Mouse (Mus musculus): ENCODE results near the gene Spint1. TPM values are rescaled to one million over a fixed set of nuclear protein-coding genes. Genes with fewer than 3 reads are reported as not detected.
A peak's percentile ranks its signal among the peaks of the same experiment; 100 is the strongest.

Gene Spint1
- polyA plus RNA-seq, 1 experiment from 2014 or later = 1.1 TPM

DNA sequence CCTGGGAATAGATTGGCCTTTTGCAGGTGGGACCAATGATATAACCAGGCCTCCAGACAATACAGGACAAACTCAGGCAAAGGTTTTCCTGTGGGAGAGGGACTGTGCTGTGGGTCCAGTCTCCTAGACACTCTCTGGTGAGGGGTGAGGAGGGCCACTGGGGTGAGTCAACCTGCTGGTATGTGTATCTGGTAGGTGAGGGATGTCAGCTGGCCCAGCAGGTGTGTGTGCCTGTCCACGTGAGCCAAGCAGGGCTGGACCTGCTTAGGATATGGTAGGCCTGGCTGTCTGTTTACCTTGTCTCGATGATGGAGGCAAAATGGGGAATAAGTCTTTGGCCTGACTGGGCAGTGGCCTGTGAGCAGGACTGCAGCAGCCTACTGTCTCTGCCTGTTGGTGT lies 1.5 kb downstream of the Spint1 start:
- H3K4me2 ChIP-seq (ENCODE audit: low read depth, low read length) = no peak overlapping the region
- H3K4me1 ChIP-seq (ENCODE audit: control insufficient read depth, low read depth, low read length) = no peaks in the 10 kb centered on the region; the same call in 1 of the 2 replicates
- ATAC-seq (ENCODE audit: low read depth) = no peak
- H3K36me3 ChIP-seq (ENCODE audit: control insufficient read depth, insufficient read depth) = no peaks in the 10 kb centered on the region
- 51% methylated on average over 2 of the region's 2 CpGs for WGBS (ENCODE audit: insufficient replicate concordance)
- no peak overlapping the region for H3K27ac ChIP-seq (ENCODE audit: low read length)
- peaks cover 52% of the 10 kb centered on the region for H3K27me3 ChIP-seq (ENCODE audit: control insufficient read depth, insufficient read depth, low read depth, low read length)
- H3K4me3 ChIP-seq (ENCODE audit: low read depth, low read length) = no peak overlapping the region
- H3K9me3 ChIP-seq (replicated peaks; ENCODE audit: control insufficient read depth, low read length) = no peaks in the 10 kb centered on the region
- H3K9ac ChIP-seq (ENCODE audit: low read depth, low read length) = no peak overlapping the region

GRCm38 (mm10) chr2:119240075-119240818 lies 3.1 kb downstream of the Spint1 start:
- H3K9ac ChIP-seq (ENCODE audit: low read depth, low read length) = no peak overlapping the region

GRCm38 (mm10) chr2:119240819-119241186 lies 3.6 kb downstream of the Spint1 start:
- no peaks in the 10 kb centered on the region; the same call in 1 of the 2 replicates for H3K4me1 ChIP-seq (ENCODE audit: control insufficient read depth, low read depth, low read length)
- no peak overlapping the region for H3K27ac ChIP-seq (ENCODE audit: low read length)
- no peak overlapping the region for H3K4me2 ChIP-seq (ENCODE audit: low read depth, low read length)
- 60% methylated on average over 4 of the region's 4 CpGs for WGBS (ENCODE audit: insufficient replicate concordance)
- no peak overlapping the region for H3K4me3 ChIP-seq (ENCODE audit: low read depth, low read length)
- peaks cover 41% of the 10 kb centered on the region for H3K27me3 ChIP-seq (ENCODE audit: control insufficient read depth, insufficient read depth, low read depth, low read length)
- H3K9me3 ChIP-seq (replicated peaks; ENCODE audit: control insufficient read depth, low read length) = no peaks in the 10 kb centered on the region
- no peak overlapping the region for H3K9ac ChIP-seq (ENCODE audit: low read depth, low read length)
- H3K36me3 ChIP-seq (ENCODE audit: control insufficient read depth, insufficient read depth) = no peaks in the 10 kb centered on the region
- ATAC-seq (ENCODE audit: low read depth) = no peak

More at GRCm38 (mm10) chr2:119240075-119240818, 3.1 kb downstream of the Spint1 start:
- H3K4me1 ChIP-seq (ENCODE audit: control insufficient read depth, low read depth, low read length) = no peaks in the 10 kb centered on the region; the same call in 1 of the 2 replicates
- H3K4me3 ChIP-seq (ENCODE audit: low read depth, low read length) = no peak overlapping the region
- no peak for ATAC-seq (ENCODE audit: low read depth)
- 53% methylated on average over 4 of the region's 4 CpGs for WGBS (ENCODE audit: insufficient replicate concordance)
- no peaks in the 10 kb centered on the region for H3K36me3 ChIP-seq (ENCODE audit: control insufficient read depth, insufficient read depth)
- peaks cover 47% of the 10 kb centered on the region for H3K27me3 ChIP-seq (ENCODE audit: control insufficient read depth, insufficient read depth, low read depth, low read length)
- no peaks in the 10 kb centered on the region for H3K9me3 ChIP-seq (replicated peaks; ENCODE audit: control insufficient read depth, low read length)
- no peak overlapping the region for H3K4me2 ChIP-seq (ENCODE audit: low read depth, low read length)
- no peak overlapping the region for H3K27ac ChIP-seq (ENCODE audit: low read length)

GRCm38 (mm10) chr2:119242548-119242947 lies 5.4 kb downstream of the Spint1 start:
- Histone ChIP-seq H3K36me3 (ENCODE audit: control insufficient read depth, insufficient read depth) (no peaks in the 10 kb centered on the region), H3K27ac (ENCODE audit: low read length) (no peak overlapping the region), H3K4me1 (ENCODE audit: control insufficient read depth, low read depth, low read length) (no peaks in the 10 kb centered on the region), H3K9me3 (replicated peaks; ENCODE audit: control insufficient read depth, low read length) (no peaks in the 10 kb centered on the region), H3K9ac (ENCODE audit: low read depth, low read length) (no peak overlapping the region), H3K4me2 (ENCODE audit: low read depth, low read length) (no peak overlapping the region), H3K4me3 (ENCODE audit: low read depth, low read length) (no peak overlapping the region), H3K27me3 (ENCODE audit: control insufficient read depth, insufficient read depth, low read depth, low read length) (peaks cover 24% of the 10 kb centered on the region)
- ATAC-seq (ENCODE audit: low read depth) = no peak
- 59% methylated on average over 9 of the region's 9 CpGs for WGBS (ENCODE audit: insufficient replicate concordance)

- no peak for ATAC-seq (ENCODE audit: low read depth)
- 44% methylated on average over 7 of the region's 7 CpGs for WGBS (ENCODE audit: insufficient replicate concordance)
- Histone ChIP-seq H3K9me3 (replicated peaks; ENCODE audit: control insufficient read depth, low read length) (no peaks in the 10 kb centered on the region), H3K36me3 (ENCODE audit: control insufficient read depth, insufficient read depth) (no peaks in the 10 kb centered on the region), H3K4me1 (ENCODE audit: control insufficient read depth, low read depth, low read length) (no peaks in the 10 kb centered on the region), H3K27ac (ENCODE audit: low read length) (no peak overlapping the region), H3K4me3 (ENCODE audit: low read depth, low read length) (no peak overlapping the region), H3K27me3 (ENCODE audit: control insufficient read depth, insufficient read depth, low read depth, low read length) (peaks cover 4% of the 10 kb centered on the region), H3K4me2 (ENCODE audit: low read depth, low read length) (no peak overlapping the region), H3K9ac (ENCODE audit: low read depth, low read length) (no peak overlapping the region)
Observed at GRCm38 (mm10) chr2:119245246-119245645, 8.1 kb downstream of the Spint1 start.

- Histone ChIP-seq H3K27ac (ENCODE audit: low read length) (no peak overlapping the region), H3K9me3 (replicated peaks; ENCODE audit: control insufficient read depth, low read length) (no peaks in the 10 kb centered on the region), H3K4me1 (ENCODE audit: control insufficient read depth, low read depth, low read length) (peaks cover 4% of the 10 kb centered on the region), H3K4me2 (ENCODE audit: low read depth, low read length) (no peak overlapping the region), H3K4me3 (ENCODE audit: low read depth, low read length) (no peak overlapping the region), H3K27me3 (ENCODE audit: control insufficient read depth, insufficient read depth, low read depth, low read length) (peaks cover 2% of the 10 kb centered on the region; the same call in 1 of the 2 replicates), H3K9ac (ENCODE audit: low read depth, low read length) (no peak overlapping the region), H3K36me3 (ENCODE audit: control insufficient read depth, insufficient read depth) (no peaks in the 10 kb centered on the region)
- 65% methylated on average over 9 of the region's 9 CpGs for WGBS (ENCODE audit: insufficient replicate concordance)
- ATAC-seq (ENCODE audit: low read depth) = no peak
Observed at GRCm38 (mm10) chr2:119247904-119248303, 10.7 kb downstream of the Spint1 start.

DNA sequence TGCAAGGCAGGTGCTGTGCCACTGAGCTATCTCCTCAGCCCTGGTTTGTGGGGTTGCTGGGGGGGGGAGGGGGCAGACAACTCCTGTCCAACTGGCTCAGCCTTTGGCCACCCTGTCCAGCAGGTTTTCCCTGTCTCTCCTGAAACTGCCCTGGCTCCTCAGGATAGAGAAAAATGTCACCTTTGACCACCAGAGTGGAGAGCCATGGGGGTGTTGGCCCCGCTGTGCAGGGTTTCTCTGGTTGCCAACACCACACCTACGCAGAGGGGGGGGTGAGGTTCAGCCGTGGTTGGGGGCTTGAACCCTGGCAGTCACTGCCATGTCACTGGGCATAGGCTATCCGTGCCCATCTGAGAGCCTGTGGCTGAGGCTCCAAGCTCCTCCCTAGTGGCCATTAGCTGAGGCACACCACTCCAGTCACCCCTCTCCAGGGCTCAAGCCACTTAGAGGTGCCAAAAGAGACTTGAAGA lies 12.5 kb downstream of the Spint1 start:
- H3K4me1 ChIP-seq (ENCODE audit: control insufficient read depth, low read depth, low read length) = peaks cover 4% of the 10 kb centered on the region
- peaks cover 2% of the 10 kb centered on the region; the same call in 1 of the 2 replicates for H3K27me3 ChIP-seq (ENCODE audit: control insufficient read depth, insufficient read depth, low read depth, low read length)
- H3K4me2 ChIP-seq (ENCODE audit: low read depth, low read length) = no peak overlapping the region
- H3K9ac ChIP-seq (ENCODE audit: low read depth, low read length) = no peak overlapping the region
- 43% methylated on average over 4 of the region's 4 CpGs for WGBS (ENCODE audit: insufficient replicate concordance)
- H3K9me3 ChIP-seq (replicated peaks; ENCODE audit: control insufficient read depth, low read length) = no peaks in the 10 kb centered on the region
- H3K36me3 ChIP-seq (ENCODE audit: control insufficient read depth, insufficient read depth) = no peaks in the 10 kb centered on the region
- no peak overlapping the region for H3K27ac ChIP-seq (ENCODE audit: low read length)
- no peak overlapping the region for H3K4me3 ChIP-seq (ENCODE audit: low read depth, low read length)
- ATAC-seq (ENCODE audit: low read depth) = no peak

- H3K27ac ChIP-seq (ENCODE audit: low read length) = no peak overlapping the region
- 56% methylated on average over 5 of the region's 5 CpGs for WGBS (ENCODE audit: insufficient replicate concordance)
- ATAC-seq (ENCODE audit: low read depth) = no peak
Observed at GRCm38 (mm10) chr2:119250377-119250776, 13.2 kb downstream of the Spint1 start.

GRCm38 (mm10) chr2:119250826-119251478 lies 13.8 kb downstream of the Spint1 start:
- ATAC-seq (ENCODE audit: low read depth) = peak; percentile 74
- Histone ChIP-seq H3K4me1 (ENCODE audit: control insufficient read depth, low read depth, low read length) (peaks cover 4% of the 10 kb centered on the region), H3K36me3 (ENCODE audit: control insufficient read depth, insufficient read depth) (no peaks in the 10 kb centered on the region), H3K9ac (ENCODE audit: low read depth, low read length) (no peak overlapping the region), H3K4me3 (ENCODE audit: low read depth, low read length) (0 out of 2 replicates have a peak overlapping the region, but pooled peaks have one; percentile 19), H3K9me3 (replicated peaks; ENCODE audit: control insufficient read depth, low read length) (no peaks in the 10 kb centered on the region), H3K4me2 (ENCODE audit: low read depth, low read length) (peak overlapping the region; percentile 51), H3K27ac (ENCODE audit: low read length) (no peak overlapping the region), H3K27me3 (ENCODE audit: control insufficient read depth, insufficient read depth, low read depth, low read length) (peaks cover 2% of the 10 kb centered on the region; the same call in 1 of the 2 replicates)
- 13% methylated on average over 11 of the region's 11 CpGs for WGBS (ENCODE audit: insufficient replicate concordance)

More at GRCm38 (mm10) chr2:119250377-119250776, 13.2 kb downstream of the Spint1 start:
- Histone ChIP-seq H3K36me3 (ENCODE audit: control insufficient read depth, insufficient read depth) (no peaks in the 10 kb centered on the region), H3K9ac (ENCODE audit: low read depth, low read length) (no peak overlapping the region), H3K4me2 (ENCODE audit: low read depth, low read length) (no peak overlapping the region), H3K4me3 (ENCODE audit: low read depth, low read length) (no peak overlapping the region), H3K9me3 (replicated peaks; ENCODE audit: control insufficient read depth, low read length) (no peaks in the 10 kb centered on the region), H3K27me3 (ENCODE audit: control insufficient read depth, insufficient read depth, low read depth, low read length) (peaks cover 2% of the 10 kb centered on the region; the same call in 1 of the 2 replicates), H3K4me1 (ENCODE audit: control insufficient read depth, low read depth, low read length) (peaks cover 4% of the 10 kb centered on the region)

Data from liver, embryonic 16.5 days (tissue).